Mouse (Mus musculus) CH12.LX (cell line): ENCODE measurements around the gene Ntrk2. TPM values are rescaled to one million over a fixed set of nuclear protein-coding genes. Genes with fewer than 3 reads are reported as not detected.

Source experiments
- DNase-seq: peaks from one replicate; pipeline ENCODE4 v3.0.0-alpha.2; 2013; ENCODE audit errors: extremely low read depth
- H3K27ac ChIP-seq: 2 replicates; pipeline ENCODE4 v1.5.1; 2012; ENCODE audit warnings: low read depth, mild to moderate bottlenecking, control low read depth, moderate library complexity; ENCODE audit not compliant: insufficient read depth
- H3K27me3 ChIP-seq: replicated peaks from 2 replicates; pipeline ENCODE3; 2012; ENCODE audit warnings: inconsistent platforms
- H3K36me3 ChIP-seq, 2 experiments: replicated peaks in 1 of 2; 2 replicates each; pipeline versions ENCODE3 to v1.6.1; 2012; ENCODE audit warnings: inconsistent platforms in 1 of 2, low read length in 1 of 2, mild to moderate bottlenecking in 1 of 2, mixed read lengths in 1 of 2, moderate library complexity in 1 of 2; ENCODE audit not compliant: control insufficient read depth in 1 of 2, insufficient read depth in 1 of 2
- H3K4me1 ChIP-seq, 2 experiments: 2 replicates each; pipeline ENCODE4 v1.6.1; 2012; ENCODE audit warnings: inconsistent platforms in 1 of 2, moderate library complexity in 1 of 2; ENCODE audit not compliant: insufficient read depth in 2 of 2, control insufficient read depth in 1 of 2
- H3K4me2 ChIP-seq: 2 replicates; pipeline ENCODE4 v1.6.1; 2012; ENCODE audit warnings: low read depth, mild to moderate bottlenecking, control low read depth; ENCODE audit not compliant: poor library complexity, insufficient read depth, severe bottlenecking
- H3K4me3 ChIP-seq, 3 experiments: fragments of 150-350 bp in 1 of 3; sonication (generic) in 1 of 3; replicated peaks in 1 of 3; 2 replicates each; pipeline versions ENCODE3 to v1.5.1; 2011 to 2012; ENCODE audit warnings: low read depth in 2 of 3, low read length in 2 of 3, mild to moderate bottlenecking in 2 of 3, moderate library complexity in 2 of 3, control low read depth in 1 of 3, improper control_type of control experiment in 1 of 3, inconsistent platforms in 1 of 3, mixed read lengths in 1 of 3; ENCODE audit not compliant: poor library complexity in 1 of 3
- H3K79me2 ChIP-seq: replicated peaks from 2 replicates; pipeline ENCODE4 v1.6.1; 2012; ENCODE audit warnings: mild to moderate bottlenecking, moderate library complexity; ENCODE audit not compliant: control insufficient read depth, poor library complexity, insufficient read depth, severe bottlenecking; ENCODE audit errors: extremely low read depth
- H3K9ac ChIP-seq: 2 replicates; pipeline ENCODE4 v1.6.1; 2012; ENCODE audit warnings: low read depth, mild to moderate bottlenecking, control low read depth, moderate library complexity; ENCODE audit not compliant: insufficient read depth
- H3K9me3 ChIP-seq: replicated peaks from 2 replicates; pipeline ENCODE3; 2012; ENCODE audit warnings: low read length, inconsistent platforms, mixed read lengths
- CHD1 ChIP-seq: IDR thresholded peaks from 2 replicates; pipeline ENCODE4 v1.6.1; 2012; ENCODE audit warnings: low read depth, low read length, improper control_type of control experiment, inconsistent platforms
- CHD2 ChIP-seq: IDR thresholded peaks from 2 replicates; pipeline ENCODE4 v1.6.1; 2011; ENCODE audit warnings: low read length, improper control_type of control experiment
- CTCF ChIP-seq, 2 experiments: IDR thresholded peaks in 1 of 2; conservative IDR thresholded peaks in 1 of 2; 2 replicates each; pipeline ENCODE4 v1.5.1; 2011 to 2012; ENCODE audit warnings: low read depth in 2 of 2, low read length in 2 of 2, improper control_type of control experiment in 1 of 2, inconsistent platforms in 1 of 2, mild to moderate bottlenecking in 1 of 2, moderate library complexity in 1 of 2
- E2F4 ChIP-seq: IDR thresholded peaks from 2 replicates; pipeline ENCODE4 v1.6.1; 2011; ENCODE audit warnings: low read depth, low read length, improper control_type of control experiment; ENCODE audit not compliant: insufficient replicate concordance
- ELF1 ChIP-seq: IDR thresholded peaks from 2 replicates; pipeline ENCODE4 v1.6.1; 2014; ENCODE audit warnings: low read depth, mild to moderate bottlenecking, inconsistent platforms, low read length, improper control_type of control experiment
- EP300 ChIP-seq: IDR thresholded peaks from 2 replicates; pipeline ENCODE4 v1.6.1; 2011; ENCODE audit warnings: low read length, improper control_type of control experiment
- JUN ChIP-seq: IDR thresholded peaks from 2 replicates; pipeline ENCODE4 v1.6.1; 2011; ENCODE audit warnings: low read depth, mild to moderate bottlenecking, low read length, improper control_type of control experiment, moderate library complexity; ENCODE audit not compliant: insufficient read depth
- JUND ChIP-seq: conservative IDR thresholded peaks from 2 replicates; pipeline ENCODE4 v1.6.1; 2011; ENCODE audit warnings: low read depth, low read length, improper control_type of control experiment
- KAT2A ChIP-seq: IDR thresholded peaks from 2 replicates; pipeline ENCODE4 v1.6.1; 2012; ENCODE audit warnings: low read length, improper control_type of control experiment, inconsistent platforms; ENCODE audit not compliant: insufficient replicate concordance
- MAFK ChIP-seq: IDR thresholded peaks from 2 replicates; pipeline ENCODE4 v1.6.1; 2011; ENCODE audit warnings: low read length, improper control_type of control experiment; ENCODE audit not compliant: insufficient replicate concordance
- MAX ChIP-seq: IDR thresholded peaks from 2 replicates; pipeline ENCODE4 v1.6.1; 2011; ENCODE audit warnings: low read length, improper control_type of control experiment
- NELFE ChIP-seq: IDR thresholded peaks from 2 replicates; pipeline ENCODE4 v1.6.1; 2011; ENCODE audit warnings: low read depth, low read length, improper control_type of control experiment
- NRF1 ChIP-seq: IDR thresholded peaks from 2 replicates; pipeline ENCODE4 v1.6.1; 2014; ENCODE audit warnings: low read depth, mild to moderate bottlenecking, inconsistent platforms, low read length, improper control_type of control experiment, moderate library complexity
- PAX5 ChIP-seq: IDR thresholded peaks from 2 replicates; pipeline ENCODE4 v1.6.1; 2012; ENCODE audit warnings: low read length, inconsistent platforms, mixed read lengths
- POLR2A ChIP-seq: IDR thresholded peaks from 2 replicates; pipeline ENCODE4 v1.6.1; 2011; ENCODE audit warnings: low read depth, mild to moderate bottlenecking, improper control_type of control experiment, low read length
- RAD21 ChIP-seq: IDR thresholded peaks from 2 replicates; pipeline ENCODE4 v1.6.1; 2011; ENCODE audit warnings: low read depth, mild to moderate bottlenecking, low read length, improper control_type of control experiment, moderate library complexity
- RCOR1 ChIP-seq: conservative IDR thresholded peaks from 2 replicates; pipeline ENCODE4 v1.6.1; 2012; ENCODE audit warnings: low read depth, mild to moderate bottlenecking, inconsistent platforms, low read length, improper control_type of control experiment
- SIN3A ChIP-seq: IDR thresholded peaks from 2 replicates; pipeline ENCODE4 v1.6.1; 2012; ENCODE audit warnings: low read length, improper control_type of control experiment, inconsistent platforms
- TCF12 ChIP-seq: IDR thresholded peaks from 2 replicates; pipeline ENCODE4 v1.6.1; 2014; ENCODE audit warnings: low read depth, mild to moderate bottlenecking, inconsistent platforms, low read length, improper control_type of control experiment
- ZC3H11A ChIP-seq: IDR thresholded peaks from 2 replicates; pipeline ENCODE4 v1.6.1; 2012; ENCODE audit warnings: low read depth, mild to moderate bottlenecking, inconsistent platforms, low read length, improper control_type of control experiment
- ZKSCAN1 ChIP-seq: IDR thresholded peaks from 2 replicates; pipeline ENCODE4 v1.6.1; 2012; ENCODE audit warnings: low read depth, inconsistent platforms, low read length, improper control_type of control experiment, borderline replicate concordance
- dilution Hi-C: fragments of 300-500 bp; cut with MboI; formaldehyde crosslinking; loops from 2 replicates; pipeline ENCODE4 v1.14.3; 2020; ENCODE audit warnings: low sequenced_read_pairs; ENCODE audit not compliant: extremely low pct_unique_long_range_greater_than_20kb, extremely low pct_ligation_motif_present
- in situ Hi-C: fragments of 300-500 bp; cut with MboI; formaldehyde crosslinking; loops from 3 replicates; pipeline ENCODE4 v1.14.3; 2019; ENCODE audit warnings: low sequenced_read_pairs, low pct_ligation_motif_present, low pct_unique_long_range_greater_than_20kb, mixed read lengths
- polyA plus RNA-seq: library from polyadenylated mRNA; unstranded; fragments of >175 nt; gene quantifications from 2 replicates; pipeline ENCODE4 v1.2.1, GENCODE M21; 2012; ENCODE audit warnings: low read depth; ENCODE audit not compliant: insufficient read length
- total RNA-seq, 2 experiments: library from RNA; depleted of rRNA; stranded (reverse); fragments of 300-350 nt in 1 of 2; fragments of >200 nt in 1 of 2; gene quantifications; 2 replicates each; pipeline ENCODE4 v1.2.3; 2012 to 2014

The Ntrk2 gene
- total and polyA plus RNA-seq, 3 experiments: not detected

- Histone ChIP-seq H3K79me2 (no peaks in the 10 kb centered on the region), H3K9ac (no peak overlapping the region), H3K4me3 (no peak overlapping the region), H3K36me3 (no peaks in the 10 kb centered on the region)
- TF ChIP-seq JUN (no peak), CTCF (conservative IDR thresholded peaks at IDR 0.05 in 1 of 2, IDR thresholded peaks at IDR 0.05 in 1 of 2; ENCODE audit: low read depth in 2 of 2, low read length in 2 of 2) (no peak), PAX5 (no peak), CHD1 (no peak), NELFE (no peak), SIN3A (no peak), ZKSCAN1 (no peak), ZC3H11A (no peak), RAD21 (no peak), CHD2 (no peak), POLR2A (no peak), KAT2A (no peak), MAFK (no peak), E2F4 (no peak), RCOR1 (no peak), TCF12 (no peak), MAX (no peak), EP300 (no peak), ELF1 (no peak), NRF1 (no peak)
- TF ChIP-seq, all 38 proteins: peak for 0
- Histone ChIP-seq H3K27ac (no peak overlapping the region), H3K9me3 (peaks cover 82% of the 10 kb centered on the region), H3K4me1 (no peaks in the 10 kb centered on the region), H3K4me2 (no peak overlapping the region), H3K27me3 (no peaks in the 10 kb centered on the region)
- in situ Hi-C loops: no loop called here
- dilution Hi-C loops: no loop called here
- DNase-seq: no peak
Observed at GRCm38 (mm10) chr13:58954764-58955163, 148.4 kb downstream of the Ntrk2 start.

- Histone ChIP-seq H3K27me3 (no peaks in the 10 kb centered on the region), H3K9me3 (peaks cover 83% of the 10 kb centered on the region), H3K4me2 (no peak overlapping the region), H3K4me3 (no peak overlapping the region), H3K4me1 (no peaks in the 10 kb centered on the region), H3K27ac (no peak overlapping the region), H3K36me3 (no peaks in the 10 kb centered on the region), H3K79me2 (no peaks in the 10 kb centered on the region), H3K9ac (no peak overlapping the region)
- DNase-seq: no peak
- TF ChIP-seq RCOR1 (no peak), JUND (no peak)
- dilution Hi-C loops: no loop called here
- in situ Hi-C loops: no loop called here
Observed at GRCm38 (mm10) chr13:58955237-58955777, 148.9 kb downstream of the Ntrk2 start.
